Mouse (Mus musculus): ENCODE measurements around the gene Cox11. TPM values are rescaled to one million over a fixed set of nuclear protein-coding genes. Genes with fewer than 3 reads are reported as not detected.

The Cox11 gene
- polyA plus RNA-seq, 1 experiment from 2014 or later, result 39.7 TPM

GRCm38 (mm10) chr11:90623477-90623876, 14.5 kb upstream of the Cox11 start:
- peaks cover 2% of the 10 kb centered on the region; the same call in 1 of the 2 replicates for H3K36me3 ChIP-seq (ENCODE audit: control insufficient read depth, insufficient read depth, low read length)
- ATAC-seq, result no peak
- WGBS, result 56% methylated on average over 6 of the region's 6 CpGs

GRCm38 (mm10) chr11:90625174-90625573, 12.8 kb upstream of the Cox11 start:
- H3K4me1 ChIP-seq (ENCODE audit: control insufficient read depth, insufficient read depth, low read length), result no peaks in the 10 kb centered on the region
- 90% methylated on average over 1 of the region's 1 CpGs for WGBS
- no peak overlapping the region for H3K9ac ChIP-seq (ENCODE audit: low read depth, low read length)
- H3K27me3 ChIP-seq (ENCODE audit: control insufficient read depth, insufficient read depth, low read depth, low read length), result no peaks in the 10 kb centered on the region
- no peak overlapping the region for H3K4me3 ChIP-seq (ENCODE audit: low read depth, low read length)
- H3K27ac ChIP-seq (ENCODE audit: low read length), result no peak overlapping the region
- no peaks in the 10 kb centered on the region for H3K9me3 ChIP-seq (replicated peaks; ENCODE audit: control insufficient read depth, low read length, poor library complexity, severe bottlenecking)
- H3K36me3 ChIP-seq (ENCODE audit: control insufficient read depth, insufficient read depth, low read length), result peaks cover 2% of the 10 kb centered on the region; the same call in 1 of the 2 replicates
- H3K4me2 ChIP-seq (ENCODE audit: low read length), result no peak overlapping the region
- no peak for ATAC-seq

More at GRCm38 (mm10) chr11:90623477-90623876, 14.5 kb upstream of the Cox11 start:
- no peak overlapping the region for H3K27ac ChIP-seq (ENCODE audit: low read length)
- no peaks in the 10 kb centered on the region for H3K4me1 ChIP-seq (ENCODE audit: control insufficient read depth, insufficient read depth, low read length)
- H3K9ac ChIP-seq (ENCODE audit: low read depth, low read length), result no peak overlapping the region
- H3K9me3 ChIP-seq (replicated peaks; ENCODE audit: control insufficient read depth, low read length, poor library complexity, severe bottlenecking), result no peaks in the 10 kb centered on the region
- H3K4me2 ChIP-seq (ENCODE audit: low read length), result no peak overlapping the region
- H3K27me3 ChIP-seq (ENCODE audit: control insufficient read depth, insufficient read depth, low read depth, low read length), result no peaks in the 10 kb centered on the region
- H3K4me3 ChIP-seq (ENCODE audit: low read depth, low read length), result no peak overlapping the region

- H3K36me3 ChIP-seq (ENCODE audit: control insufficient read depth, insufficient read depth, low read length), result no peaks in the 10 kb centered on the region
- WGBS, result 86% methylated on average over 1 of the region's 1 CpGs
- H3K4me1 ChIP-seq (ENCODE audit: control insufficient read depth, insufficient read depth, low read length), result no peaks in the 10 kb centered on the region
- H3K9me3 ChIP-seq (replicated peaks; ENCODE audit: control insufficient read depth, low read length, poor library complexity, severe bottlenecking), result no peaks in the 10 kb centered on the region
- no peak overlapping the region for H3K9ac ChIP-seq (ENCODE audit: low read depth, low read length)
- H3K27me3 ChIP-seq (ENCODE audit: control insufficient read depth, insufficient read depth, low read depth, low read length), result no peaks in the 10 kb centered on the region
- no peak overlapping the region for H3K4me2 ChIP-seq (ENCODE audit: low read length)
- no peak overlapping the region for H3K27ac ChIP-seq (ENCODE audit: low read length)
- H3K4me3 ChIP-seq (ENCODE audit: low read depth, low read length), result no peak overlapping the region
- ATAC-seq, result no peak
These were observed 10.2 kb upstream of the Cox11 start for GRCm38 (mm10) chr11:90627751-90628150.

- Histone ChIP-seq H3K36me3 (ENCODE audit: control insufficient read depth, insufficient read depth, low read length) (no peaks in the 10 kb centered on the region), H3K27me3 (ENCODE audit: control insufficient read depth, insufficient read depth, low read depth, low read length) (no peaks in the 10 kb centered on the region), H3K9me3 (replicated peaks; ENCODE audit: control insufficient read depth, low read length, poor library complexity, severe bottlenecking) (no peaks in the 10 kb centered on the region), H3K27ac (ENCODE audit: low read length) (no peak overlapping the region), H3K9ac (ENCODE audit: low read depth, low read length) (no peak overlapping the region), H3K4me3 (ENCODE audit: low read depth, low read length) (no peak overlapping the region), H3K4me1 (ENCODE audit: control insufficient read depth, insufficient read depth, low read length) (peaks cover 10% of the 10 kb centered on the region), H3K4me2 (ENCODE audit: low read length) (no peak overlapping the region)
- no peak for ATAC-seq
- WGBS, result 81% methylated on average over 2 of the region's 2 CpGs
These were observed 5.5 kb upstream of the Cox11 start for GRCm38 (mm10) chr11:90632480-90632879.

- H3K36me3 ChIP-seq (ENCODE audit: control insufficient read depth, insufficient read depth, low read length), result no peaks in the 10 kb centered on the region
- H3K27ac ChIP-seq (ENCODE audit: low read length), result no peak overlapping the region
- no peak for ATAC-seq
- H3K4me3 ChIP-seq (ENCODE audit: low read depth, low read length), result no peak overlapping the region
- no peaks in the 10 kb centered on the region for H3K9me3 ChIP-seq (replicated peaks; ENCODE audit: control insufficient read depth, low read length, poor library complexity, severe bottlenecking)
- peaks cover 15% of the 10 kb centered on the region for H3K4me1 ChIP-seq (ENCODE audit: control insufficient read depth, insufficient read depth, low read length)
- WGBS, result 86% methylated on average over 3 of the region's 3 CpGs
- H3K4me2 ChIP-seq (ENCODE audit: low read length), result no peak overlapping the region
- H3K9ac ChIP-seq (ENCODE audit: low read depth, low read length), result no peak overlapping the region
- no peaks in the 10 kb centered on the region for H3K27me3 ChIP-seq (ENCODE audit: control insufficient read depth, insufficient read depth, low read depth, low read length)
These were observed 3.3 kb upstream of the Cox11 start for GRCm38 (mm10) chr11:90634661-90635060.

GRCm38 (mm10) chr11:90638312-90638830, 398 bp downstream of the Cox11 start:
- 0% methylated on average over 23 of the region's 54 CpGs for WGBS
- Histone ChIP-seq H3K4me2 (ENCODE audit: low read length) (peak overlapping the region; percentile 71), H3K27ac (ENCODE audit: low read length) (peak overlapping the region; percentile 97), H3K9me3 (replicated peaks; ENCODE audit: control insufficient read depth, low read length, poor library complexity, severe bottlenecking) (no peaks in the 10 kb centered on the region), H3K27me3 (ENCODE audit: control insufficient read depth, insufficient read depth, low read depth, low read length) (no peaks in the 10 kb centered on the region), H3K36me3 (ENCODE audit: control insufficient read depth, insufficient read depth, low read length) (no peaks in the 10 kb centered on the region), H3K4me1 (ENCODE audit: control insufficient read depth, insufficient read depth, low read length) (peaks cover 20% of the 10 kb centered on the region), H3K9ac (ENCODE audit: low read depth, low read length) (peak overlapping the region; percentile 100), H3K4me3 (ENCODE audit: low read depth, low read length) (peak overlapping the region; percentile 98)
- peak; percentile 65; the same call in 1 of the 2 replicates for ATAC-seq

GRCm38 (mm10) chr11:90649777-90650176, 11.8 kb downstream of the Cox11 start:
- no peak for ATAC-seq
- no peaks in the 10 kb centered on the region for H3K27me3 ChIP-seq (ENCODE audit: control insufficient read depth, insufficient read depth, low read depth, low read length)
- WGBS, result 92% methylated on average over 6 of the region's 6 CpGs
- no peak overlapping the region for H3K4me3 ChIP-seq (ENCODE audit: low read depth, low read length)
- H3K36me3 ChIP-seq (ENCODE audit: control insufficient read depth, insufficient read depth, low read length), result peaks cover 23% of the 10 kb centered on the region
- H3K4me2 ChIP-seq (ENCODE audit: low read length), result no peak overlapping the region
- H3K27ac ChIP-seq (ENCODE audit: low read length), result no peak overlapping the region
- H3K9ac ChIP-seq (ENCODE audit: low read depth, low read length), result no peak overlapping the region
- H3K9me3 ChIP-seq (replicated peaks; ENCODE audit: control insufficient read depth, low read length, poor library complexity, severe bottlenecking), result no peaks in the 10 kb centered on the region
- no peaks in the 10 kb centered on the region for H3K4me1 ChIP-seq (ENCODE audit: control insufficient read depth, insufficient read depth, low read length)

- Histone ChIP-seq H3K4me2 (ENCODE audit: low read length) (no peak overlapping the region), H3K9ac (ENCODE audit: low read depth, low read length) (no peak overlapping the region), H3K27ac (ENCODE audit: low read length) (no peak overlapping the region), H3K9me3 (replicated peaks; ENCODE audit: control insufficient read depth, low read length, poor library complexity, severe bottlenecking) (no peaks in the 10 kb centered on the region), H3K4me1 (ENCODE audit: control insufficient read depth, insufficient read depth, low read length) (no peaks in the 10 kb centered on the region), H3K36me3 (ENCODE audit: control insufficient read depth, insufficient read depth, low read length) (peaks cover 21% of the 10 kb centered on the region), H3K27me3 (ENCODE audit: control insufficient read depth, insufficient read depth, low read depth, low read length) (no peaks in the 10 kb centered on the region), H3K4me3 (ENCODE audit: low read depth, low read length) (no peak overlapping the region)
- no peak for ATAC-seq
- 80% methylated on average over 9 of the region's 9 CpGs for whole genome bisulfite sequencing
These were observed 12.4 kb downstream of the Cox11 start for GRCm38 (mm10) chr11:90650231-90650885.

GRCm38 (mm10) chr11:90652603-90653002, 14.6 kb downstream of the Cox11 start:
- no peak for ATAC-seq
- Histone ChIP-seq H3K27ac (ENCODE audit: low read length) (no peak overlapping the region), H3K27me3 (ENCODE audit: control insufficient read depth, insufficient read depth, low read depth, low read length) (no peaks in the 10 kb centered on the region), H3K9me3 (replicated peaks; ENCODE audit: control insufficient read depth, low read length, poor library complexity, severe bottlenecking) (no peaks in the 10 kb centered on the region), H3K9ac (ENCODE audit: low read depth, low read length) (no peak overlapping the region), H3K4me1 (ENCODE audit: control insufficient read depth, insufficient read depth, low read length) (no peaks in the 10 kb centered on the region), H3K36me3 (ENCODE audit: control insufficient read depth, insufficient read depth, low read length) (peaks cover 24% of the 10 kb centered on the region), H3K4me2 (ENCODE audit: low read length) (no peak overlapping the region), H3K4me3 (ENCODE audit: low read depth, low read length) (no peak overlapping the region)
- 91% methylated on average over 4 of the region's 4 CpGs for WGBS
